Mouse (Mus musculus): ENCODE results near the gene Ppig.

- TF ChIP-seq POLR2A (IDR thresholded peaks at IDR 0.05; ENCODE audit: extremely low read depth, insufficient read depth, low read length) (no peak), CTCF (IDR thresholded peaks at IDR 0.05; ENCODE audit: low read depth, low read length) (no peak)
Measured at GRCm38 (mm10) chr2:69716483-69716882, 5.9 kb upstream of the Ppig start.
